Mouse (Mus musculus) myocyte (in vitro differentiated cells): ENCODE measurements around the gene Rpia.

Experiments
- POLR2A ChIP-seq: IDR thresholded peaks from one replicate; pipeline ENCODE4 v1.6.1; 2011; ENCODE audit warnings: low read depth, mild to moderate bottlenecking, control low read depth, moderate library complexity; ENCODE audit not compliant: insufficient read length
- POLR2AphosphoS2 ChIP-seq: IDR thresholded peaks from one replicate; pipeline ENCODE4 v1.6.1; 2011; ENCODE audit warnings: low read depth, control low read depth; ENCODE audit not compliant: insufficient read length
- TCF12 ChIP-seq: IDR thresholded peaks from one replicate; pipeline ENCODE4 v1.6.1; 2011; ENCODE audit warnings: mild to moderate bottlenecking, control low read depth; ENCODE audit not compliant: poor library complexity, insufficient read depth, severe bottlenecking

GRCm38 (mm10) chr6:70718760-70719159, 73.3 kb downstream of the Rpia start:
- TF ChIP-seq POLR2AphosphoS2 = no peak
- TF ChIP-seq POLR2A = no peak
- TF ChIP-seq TCF12 = no peak
